Mouse (Mus musculus) liver, postnatal 0 days (tissue): Measurements from ENCODE around the gene Fat4.

Experiments
- CTCF ChIP-seq: sonication (generic); IDR thresholded peaks from 2 replicates; pipeline ENCODE4 v1.5.1; 2016; ENCODE audit warnings: antibody characterized with exemption, low read depth
- EP300 ChIP-seq: IDR thresholded peaks from 2 replicates; pipeline ENCODE4 v1.6.1; 2016; ENCODE audit warnings: antibody characterized with exemption, low read depth, mild to moderate bottlenecking

DNA sequence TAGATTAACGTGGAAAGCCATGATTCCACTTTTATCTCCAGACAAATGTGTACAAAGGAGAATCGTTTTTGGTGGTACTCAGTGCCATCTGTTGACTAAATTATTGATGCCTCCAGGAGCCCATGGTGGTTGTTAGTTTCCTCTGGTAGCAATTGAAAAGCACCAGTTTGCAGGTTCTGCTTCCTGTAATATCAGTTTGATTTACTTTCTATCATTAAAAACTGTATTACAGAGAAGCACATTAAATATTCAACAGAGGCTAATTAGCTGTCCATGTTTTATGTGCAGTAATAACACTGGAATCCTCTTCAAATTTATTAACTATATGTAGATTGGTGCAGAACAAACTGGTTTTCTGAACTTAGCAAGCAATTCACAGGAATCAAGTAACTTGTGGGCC is 149.4 kb downstream of the Fat4 start:
- no peak for TF ChIP-seq EP300
- no peak for TF ChIP-seq CTCF
